Mouse (Mus musculus) stomach, postnatal 0 days (tissue): ENCODE results near the gene Ccr2. TPM values are rescaled to one million over a fixed set of nuclear protein-coding genes. Genes with fewer than 3 reads are reported as not detected.
"Not testable (repeated sequence)": the region's sequence is repeated elsewhere in the genome, so short reads cannot be mapped to it uniquely, and the experiment has no call there.

ENCODE experiments used
- ATAC-seq: fragments of 200-750 bp; cut with Nextera tagmentation; 2 replicates; pipeline ENCODE4 v1.8.0; 2017; ENCODE audit not compliant: low FRiP score, low TSS enrichment
- DNase-seq: peaks from one replicate; pipeline ENCODE4 v3.0.0-alpha.2; 2016; ENCODE audit warnings: low spot score
- H3K27ac ChIP-seq: fragments of 300-500 bp; sonication (generic); replicated peaks from 2 replicates; pipeline ENCODE4 v1.5.1; 2014; ENCODE audit warnings: mild to moderate bottlenecking, control low read depth
- H3K27me3 ChIP-seq: fragments of 300-500 bp; sonication (generic); 2 replicates; pipeline ENCODE4 v1.6.1; 2014; ENCODE audit warnings: low read length; ENCODE audit not compliant: control insufficient read depth, insufficient read depth
- H3K36me3 ChIP-seq: fragments of 300-500 bp; sonication (generic); 2 replicates; pipeline ENCODE4 v1.6.1; 2014; ENCODE audit warnings: low read length, mixed read lengths; ENCODE audit not compliant: control insufficient read depth, insufficient read depth
- H3K4me1 ChIP-seq: fragments of 300-500 bp; sonication (generic); replicated peaks from 2 replicates; pipeline ENCODE4 v1.6.1; 2014; ENCODE audit warnings: antibody characterized with exemption; ENCODE audit not compliant: control insufficient read depth, insufficient read depth
- H3K4me2 ChIP-seq: fragments of 300-500 bp; sonication (generic); replicated peaks from 2 replicates; pipeline ENCODE4 v1.6.1; 2014; ENCODE audit warnings: low read depth, mild to moderate bottlenecking, control low read depth, moderate library complexity
- H3K4me3 ChIP-seq: fragments of 300-500 bp; sonication (generic); 2 replicates; pipeline ENCODE4 v1.5.1; 2014; ENCODE audit warnings: low read depth, low read length, control low read depth
- H3K9ac ChIP-seq: fragments of 300-500 bp; sonication (generic); 2 replicates; pipeline ENCODE4 v1.6.1; 2014; ENCODE audit warnings: mild to moderate bottlenecking, low read length, control low read depth, mixed read lengths
- H3K9me3 ChIP-seq: fragments of 300-500 bp; sonication (generic); 2 replicates; pipeline ENCODE4 v1.6.1; 2016; ENCODE audit warnings: low read length; ENCODE audit not compliant: control insufficient read depth
- CTCF ChIP-seq: IDR thresholded peaks from 2 replicates; pipeline ENCODE4 v1.5.1; 2016; ENCODE audit warnings: antibody characterized with exemption, low read depth, mild to moderate bottlenecking, moderate library complexity
- EP300 ChIP-seq: optimal IDR thresholded peaks from 2 replicates; pipeline ENCODE3; 2016; ENCODE audit warnings: antibody characterized with exemption
- WGBS: fragments of 180-500 bp; shearing (Covaris S2); extraction: QIAGEN DNeasy Blood & Tissue Kit; methylation state at CpG from one replicate; pipeline ENCODE4 v1.1.7; 2014; 5-methylcytosine and 5-hydroxymethylcytosine counted together
- polyA plus RNA-seq: library from polyadenylated mRNA; unstranded; fragments of >200 nt; fragmentation: Nextera tagmentation; extraction: Ambion mirVana; gene quantifications from 2 replicates; pipeline ENCODE4 v1.2.1, GENCODE M21; 2015

Gene Ccr2
- 0.74 and 1.2 TPM in 2 replicates for polyA plus RNA-seq

DNA sequence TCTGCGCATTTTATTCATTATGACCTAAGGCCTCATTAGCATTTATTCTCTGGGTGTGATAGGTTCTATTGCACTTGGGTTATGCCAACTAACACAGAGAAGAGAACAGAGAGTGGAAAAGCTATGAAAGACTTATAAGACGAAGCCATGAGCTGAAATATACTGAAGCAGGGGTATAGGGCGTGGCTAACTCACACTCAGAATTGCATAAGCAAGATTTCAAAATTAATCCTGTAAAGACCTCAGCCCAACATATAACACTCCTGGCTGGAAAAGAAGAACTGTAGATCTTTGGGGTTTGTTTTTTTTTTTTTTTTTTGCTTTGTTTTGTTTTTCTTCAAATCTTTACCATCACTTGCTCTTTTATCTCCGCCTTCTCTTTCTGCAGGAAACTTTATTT lies at the start of gene Ccr2:
Ccr2 (plus strand) TSS at position 228 of the 400 bp plus-strand sequence.
- ATAC-seq = no peak
- DNase-seq = no peak
- 74% methylated on average over 4 of the region's 4 CpGs for WGBS
- Histone ChIP-seq H3K27me3 (no peaks in the 10 kb centered on the region), H3K27ac (no peak within 1 kb of the TSS), H3K4me3 (no peak within 1 kb of the TSS), H3K36me3 (no peaks in the 10 kb centered on the region), H3K4me2 (no peak within 1 kb of the TSS), H3K4me1 (no peaks in the 10 kb centered on the region), H3K9ac (no peak within 1 kb of the TSS), H3K9me3 (no peaks in the 10 kb centered on the region)
- TF ChIP-seq CTCF (no peak), EP300 (no peak)

DNA sequence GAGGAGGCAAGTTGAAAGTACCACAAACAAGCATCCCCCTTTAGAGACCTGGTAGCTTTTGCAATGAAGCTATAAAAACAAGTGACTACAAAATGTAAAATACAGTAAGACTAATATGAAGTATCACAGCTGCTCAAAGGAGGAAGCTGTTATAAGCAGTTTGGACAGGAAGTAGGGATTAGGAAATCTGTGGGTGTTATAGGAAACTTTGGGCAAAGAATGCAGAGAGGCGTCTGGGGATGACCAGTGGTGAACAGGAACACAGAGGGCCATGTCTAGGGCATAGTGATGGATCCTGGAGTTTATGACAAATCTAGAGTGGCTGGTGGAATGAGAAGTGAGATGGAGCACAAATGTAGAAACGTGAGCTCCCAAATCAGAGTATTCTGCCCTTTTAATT lies 48.2 kb upstream of the Ccr2 start:
- TF ChIP-seq CTCF (no peak), EP300 (no peak)
- Histone ChIP-seq H3K36me3 (no peaks in the 10 kb centered on the region), H3K9ac (no peak overlapping the region), H3K27ac (no peak overlapping the region), H3K9me3 (no peaks in the 10 kb centered on the region), H3K4me1 (no peaks in the 10 kb centered on the region), H3K4me2 (no peak overlapping the region), H3K27me3 (no peaks in the 10 kb centered on the region), H3K4me3 (no peak overlapping the region)
- 37% methylated on average over 2 of the region's 2 CpGs for WGBS
- ATAC-seq (no peak; the same call in 1 of the 2 replicates), DNase-seq (no peak)

DNA sequence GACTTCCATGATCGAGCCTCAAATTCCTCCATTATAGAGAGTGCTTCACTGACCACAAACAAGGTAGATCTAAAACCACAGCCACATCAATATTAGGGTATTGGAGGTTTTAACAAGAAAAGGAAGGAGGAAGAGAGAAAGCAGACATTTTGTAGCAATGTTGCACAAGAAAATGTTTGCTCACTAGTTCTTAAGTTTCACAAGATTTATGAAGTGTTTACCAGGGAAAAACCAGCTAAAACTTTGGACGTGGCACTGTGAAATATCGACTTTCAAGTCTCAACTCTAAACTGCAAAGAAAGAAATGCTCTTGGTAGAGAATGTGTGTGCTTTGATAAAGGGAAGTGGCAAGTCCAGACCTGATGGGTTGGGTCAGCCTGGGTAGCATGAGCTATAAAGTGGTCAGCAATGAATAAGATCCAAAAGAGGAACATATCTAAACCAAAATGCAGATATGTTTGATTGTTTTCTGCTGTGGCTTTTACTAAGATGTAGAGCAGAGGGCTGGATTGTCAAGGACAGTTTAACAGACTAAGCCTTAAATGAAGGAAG lies 45.5 kb upstream of the Ccr2 start:
- TF ChIP-seq CTCF = no peak
- TF ChIP-seq EP300 = no peak
- no peak overlapping the region for H3K4me3 ChIP-seq
- 44% methylated on average over 3 of the region's 3 CpGs for WGBS
- no peak overlapping the region for H3K27ac ChIP-seq
- no peak overlapping the region for H3K4me2 ChIP-seq
- ATAC-seq (no peak), DNase-seq (no peak)
- H3K9ac ChIP-seq = no peak overlapping the region
- no peaks in the 10 kb centered on the region for H3K27me3 ChIP-seq
- H3K36me3 ChIP-seq = no peaks in the 10 kb centered on the region
- no peaks in the 10 kb centered on the region for H3K9me3 ChIP-seq
- no peaks in the 10 kb centered on the region for H3K4me1 ChIP-seq

DNA sequence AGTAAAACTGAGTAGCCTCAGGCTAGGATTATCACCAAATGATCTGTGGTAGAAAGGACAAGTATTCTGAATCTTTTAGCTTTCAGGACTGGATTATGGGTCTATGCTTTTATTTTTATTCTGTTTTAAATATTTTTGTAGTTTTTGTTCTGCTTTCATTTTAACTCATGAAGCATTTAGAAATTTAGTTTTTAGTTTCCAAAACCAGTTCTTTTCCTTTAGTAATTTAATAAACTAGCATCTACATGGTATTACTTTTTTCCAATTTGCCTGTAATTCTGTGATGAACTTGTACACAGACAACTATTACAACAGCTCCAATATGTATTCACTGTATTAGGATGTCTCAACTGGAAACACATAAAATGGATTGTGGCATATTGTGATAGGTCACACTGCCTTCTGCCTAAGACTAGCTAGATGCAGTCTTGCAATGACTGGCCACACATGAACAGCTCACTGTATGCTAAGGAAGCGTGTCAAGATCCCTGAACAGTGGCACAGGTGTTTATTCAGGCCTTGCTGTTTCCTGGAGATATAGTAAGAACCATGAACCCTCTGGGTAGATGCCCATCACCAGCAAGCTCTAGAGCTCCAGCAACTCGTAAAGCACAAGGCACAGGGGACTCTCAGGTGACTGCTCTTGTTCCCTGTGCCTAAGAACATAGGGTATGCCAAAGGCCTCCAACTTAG lies 41.9 kb upstream of the Ccr2 start:
- Histone ChIP-seq H3K27ac (no peak overlapping the region), H3K9ac (no peak overlapping the region), H3K27me3 (no peaks in the 10 kb centered on the region), H3K4me1 (no peaks in the 10 kb centered on the region), H3K4me3 (no peak overlapping the region), H3K4me2 (no peak overlapping the region), H3K36me3 (no peaks in the 10 kb centered on the region), H3K9me3 (no peaks in the 10 kb centered on the region)
- 54% methylated on average over 2 of the region's 2 CpGs for WGBS
- no peak for ATAC-seq
- TF ChIP-seq CTCF = no peak
- no peak for TF ChIP-seq EP300
- no peak for DNase-seq

DNA sequence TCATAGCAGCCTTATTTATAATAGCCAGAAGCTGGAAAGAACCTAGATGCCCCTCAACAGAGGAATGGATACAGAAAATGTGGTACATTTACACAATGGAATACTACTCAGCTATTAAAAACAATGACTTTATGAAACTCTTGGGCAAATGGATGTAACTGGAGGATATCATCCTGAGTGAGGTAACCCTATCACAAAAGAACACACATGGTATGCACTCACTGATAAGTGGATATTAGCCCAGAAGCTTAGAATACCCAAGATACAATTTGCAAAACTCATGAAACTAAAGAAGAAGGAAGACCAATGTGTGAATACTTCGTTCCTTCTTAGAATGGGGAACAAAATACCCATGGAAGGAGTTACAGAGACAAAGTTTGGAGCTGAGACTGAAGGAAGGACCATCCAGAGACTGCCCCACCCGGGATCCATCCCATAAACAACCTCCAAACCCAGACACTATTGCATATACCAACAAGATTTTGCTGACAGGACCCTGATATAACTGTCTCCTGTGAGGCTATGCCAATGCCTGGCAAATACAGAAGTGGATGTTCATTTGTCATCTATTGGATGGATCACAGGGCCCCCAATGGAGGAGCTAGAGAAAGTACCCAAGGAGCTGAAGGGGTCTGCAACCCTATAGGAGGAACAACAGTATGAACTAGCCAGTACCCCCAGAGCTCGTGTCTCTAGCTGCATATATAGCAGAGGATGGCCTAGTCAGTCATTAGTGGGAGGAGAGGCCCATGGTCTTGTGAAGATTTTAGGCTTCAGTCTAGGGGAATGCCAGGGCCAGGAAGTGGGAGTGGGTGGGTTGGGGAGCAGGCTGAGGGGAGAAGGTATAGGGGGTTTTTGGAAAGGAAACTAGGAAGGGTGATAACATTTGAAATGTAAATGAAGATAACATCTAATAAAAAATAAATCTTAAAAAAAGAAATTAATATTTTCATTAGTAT lies 40.0 kb upstream of the Ccr2 start:
- not testable (repeated sequence) for H3K27ac ChIP-seq, DNase-seq, H3K27me3 ChIP-seq, ATAC-seq, H3K4me3 ChIP-seq, H3K36me3 ChIP-seq, H3K9me3 ChIP-seq, H3K4me1 ChIP-seq, H3K4me2 ChIP-seq, H3K9ac ChIP-seq
- WGBS = 53% methylated on average over 3 of the region's 3 CpGs
